Mouse (Mus musculus) bone marrow macrophage, adult 2 months (primary cell): ENCODE results near the gene Cct6b. TPM values are rescaled to one million over a fixed set of nuclear protein-coding genes. Genes with fewer than 3 reads are reported as not detected.
"Not testable (repeated sequence)": the region's sequence is repeated elsewhere in the genome, so short reads cannot be mapped to it uniquely, and the experiment has no call there.

Experiments
- H3K27ac ChIP-seq: 2 replicates; pipeline ENCODE4 v1.5.1; 2012; ENCODE audit warnings: low read depth, low read length; ENCODE audit not compliant: insufficient read depth
- H3K4me1 ChIP-seq: 2 replicates; pipeline ENCODE4 v1.6.1; 2012; ENCODE audit warnings: low read length; ENCODE audit not compliant: control insufficient read depth, insufficient read depth
- H3K4me3 ChIP-seq: 2 replicates; pipeline ENCODE4 v1.5.1; 2012; ENCODE audit warnings: mild to moderate bottlenecking, low read length, moderate library complexity; ENCODE audit not compliant: insufficient read depth
- CTCF ChIP-seq: IDR thresholded peaks from 2 replicates; pipeline ENCODE4 v1.5.1; 2012; ENCODE audit warnings: low read depth, mild to moderate bottlenecking, low read length, moderate library complexity
- POLR2A ChIP-seq: IDR thresholded peaks from 2 replicates; pipeline ENCODE4 v1.6.1; 2012; ENCODE audit warnings: mild to moderate bottlenecking, low read depth, low read length, borderline replicate concordance
- polyA plus RNA-seq: library from polyadenylated mRNA; stranded (reverse); fragments of >200 nt; gene quantifications from 2 replicates; pipeline ENCODE4 v1.2.4, GENCODE M21; 2012; ENCODE audit not compliant: missing spikeins, insufficient read depth, insufficient read length

Cct6b gene
- polyA plus RNA-seq, 1 experiment, result 0.51 TPM

GRCm38 (mm10) chr11:82708934-82709333, 55.2 kb downstream of the Cct6b start:
- TF ChIP-seq POLR2A (no peak), CTCF (no peak)
- Histone ChIP-seq H3K4me1 (no peaks in the 10 kb centered on the region), H3K4me3 (no peak overlapping the region), H3K27ac (no peak overlapping the region)

- H3K4me3 ChIP-seq, result no peak overlapping the region
- H3K27ac ChIP-seq, result no peak overlapping the region
- TF ChIP-seq POLR2A (no peak), CTCF (no peak)
- no peaks in the 10 kb centered on the region for H3K4me1 ChIP-seq
Measured at GRCm38 (mm10) chr11:82705082-82705481, 59.0 kb downstream of the Cct6b start.

DNA sequence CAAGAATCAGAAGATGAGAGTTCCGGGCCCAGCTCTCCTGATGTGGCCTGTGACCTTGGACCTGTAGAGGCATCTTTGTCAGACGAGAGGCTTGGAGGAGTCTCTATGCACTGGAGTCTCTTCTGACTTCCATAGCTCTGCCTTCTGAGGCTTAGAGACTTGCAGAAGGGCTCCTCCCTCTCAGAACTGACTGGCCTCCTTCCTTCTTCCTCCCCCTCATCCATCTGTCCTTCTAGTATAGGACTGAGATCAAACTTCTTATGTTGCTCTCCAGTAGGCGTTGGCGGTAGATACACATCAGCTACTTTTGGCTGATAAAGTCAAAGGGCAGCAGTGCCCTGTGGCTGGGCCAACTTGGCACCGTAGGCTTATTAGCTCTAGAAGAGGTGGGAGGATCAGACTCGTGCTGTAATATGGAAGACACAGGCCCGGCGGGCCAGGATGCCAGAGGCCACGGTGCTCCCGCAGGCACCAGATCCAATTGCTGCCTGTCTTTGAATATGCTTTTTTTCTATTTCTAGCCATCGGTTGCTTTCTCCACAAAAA, 64.2 kb downstream of the Cct6b start:
- no peak overlapping the region for H3K4me3 ChIP-seq
- H3K4me1 ChIP-seq, result no peaks in the 10 kb centered on the region
- TF ChIP-seq CTCF (no peak), POLR2A (no peak)
- no peak overlapping the region for H3K27ac ChIP-seq

DNA sequence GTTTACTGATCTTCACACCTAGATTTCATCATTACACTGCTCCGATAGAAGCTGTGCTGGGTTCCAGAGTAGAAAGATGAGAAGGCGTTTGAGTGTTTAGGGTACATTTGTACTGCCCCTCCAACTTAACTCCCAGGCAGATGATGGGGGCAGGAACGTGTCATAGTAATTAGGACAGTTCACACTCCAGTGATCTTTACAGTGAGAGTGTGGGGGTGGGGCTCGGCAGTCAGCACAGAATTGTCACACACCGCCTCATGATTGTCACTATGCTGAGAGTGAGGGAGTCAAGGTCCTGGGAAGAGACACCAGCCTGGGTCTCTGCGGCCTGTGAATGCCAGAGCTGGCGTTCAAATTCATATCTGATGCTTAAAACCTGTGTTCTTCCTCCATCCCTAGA, 68.2 kb downstream of the Cct6b start:
- H3K27ac ChIP-seq, result no peak overlapping the region

DNA sequence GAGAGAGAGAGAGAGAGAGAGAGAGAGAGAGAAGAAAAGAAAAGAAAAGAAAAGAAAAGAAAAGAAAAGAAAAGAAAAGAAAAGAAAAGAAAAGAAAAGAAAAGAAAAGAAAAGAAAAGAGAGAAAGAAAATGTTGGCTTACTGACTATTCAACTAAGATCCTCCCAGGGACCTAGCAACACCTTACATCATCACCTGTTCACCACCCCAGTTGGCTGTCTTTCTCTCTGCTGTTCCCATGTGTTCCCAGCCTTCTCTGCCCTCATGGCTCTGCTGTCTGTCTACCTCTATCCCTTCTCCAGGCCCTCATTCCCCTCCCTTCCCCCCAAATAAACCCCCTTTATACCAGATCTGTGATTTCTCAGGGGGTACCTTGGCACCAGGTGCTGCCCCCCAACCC, 69.2 kb downstream of the Cct6b start:
- not testable (repeated sequence) for H3K4me3 ChIP-seq, H3K27ac ChIP-seq, H3K4me1 ChIP-seq

More for the DNA sequence above, 68.2 kb downstream of the Cct6b start:
- Histone ChIP-seq H3K4me3 (no peak overlapping the region), H3K4me1 (peaks cover 5% of the 10 kb centered on the region; the same call in 1 of the 2 replicates)
- TF ChIP-seq POLR2A (no peak), CTCF (no peak)

- Histone ChIP-seq H3K4me1 (peaks cover 5% of the 10 kb centered on the region; the same call in 1 of the 2 replicates), H3K27ac (no peak overlapping the region), H3K4me3 (no peak overlapping the region)
- TF ChIP-seq POLR2A (no peak), CTCF (no peak)
Measured at GRCm38 (mm10) chr11:82692668-82693067, 71.5 kb downstream of the Cct6b start.

DNA sequence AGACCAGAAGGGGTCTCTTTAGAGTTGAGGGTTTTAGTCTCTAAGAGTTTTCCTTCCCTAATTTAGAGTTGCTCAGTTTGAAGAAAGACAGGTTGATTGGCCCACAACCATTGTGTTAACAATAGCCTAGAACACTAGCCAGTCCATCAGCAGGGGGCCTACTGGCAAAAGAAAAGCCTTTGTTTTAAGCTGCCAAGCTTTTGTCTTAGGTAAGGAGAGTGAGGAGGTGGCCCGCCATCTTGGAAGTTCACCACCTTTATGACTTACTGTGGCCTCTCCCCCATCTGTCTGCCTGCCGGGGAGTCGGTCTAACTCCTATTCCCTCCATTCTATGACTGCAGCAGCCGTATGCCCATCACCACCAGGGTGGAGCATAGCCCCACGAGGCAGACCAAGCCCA, 73.6 kb downstream of the Cct6b start:
- TF ChIP-seq CTCF (no peak), POLR2A (no peak)
- H3K4me1 ChIP-seq, result peaks cover 5% of the 10 kb centered on the region; the same call in 1 of the 2 replicates
- no peak overlapping the region for H3K4me3 ChIP-seq
- H3K27ac ChIP-seq, result no peak overlapping the region

DNA sequence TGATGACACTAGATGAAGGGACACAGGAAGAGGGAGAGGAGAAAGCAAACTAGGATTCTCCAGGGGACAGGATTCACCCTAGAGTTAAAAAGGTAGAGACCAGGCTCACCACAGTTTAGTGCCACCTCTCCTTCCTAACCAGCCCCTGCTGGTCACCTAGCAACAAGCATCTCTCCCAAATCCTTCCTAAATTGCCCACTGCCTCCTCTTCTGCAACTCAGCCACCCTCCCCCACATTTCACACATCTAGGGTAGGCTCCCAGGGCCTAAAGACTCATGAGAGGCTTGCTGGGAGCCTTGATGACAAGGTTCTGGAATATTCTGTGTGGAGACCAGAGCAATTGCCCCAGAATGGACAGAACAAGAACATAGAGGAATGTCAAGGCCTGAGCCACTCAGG, 76.5 kb downstream of the Cct6b start:
- H3K4me3 ChIP-seq, result no peak overlapping the region
- H3K4me1 ChIP-seq, result no peaks in the 10 kb centered on the region
- TF ChIP-seq CTCF, result no peak
- no peak for TF ChIP-seq POLR2A
- H3K27ac ChIP-seq, result no peak overlapping the region

- H3K27ac ChIP-seq, result no peak overlapping the region
- TF ChIP-seq CTCF, result no peak
- no peak for TF ChIP-seq POLR2A
- H3K4me1 ChIP-seq, result no peaks in the 10 kb centered on the region
- H3K4me3 ChIP-seq, result no peak overlapping the region
Measured at GRCm38 (mm10) chr11:82684676-82685075, 79.4 kb downstream of the Cct6b start.

- Histone ChIP-seq H3K4me3 (no peak overlapping the region), H3K27ac (no peak overlapping the region), H3K4me1 (no peaks in the 10 kb centered on the region)
- TF ChIP-seq CTCF (no peak), POLR2A (no peak)
Measured at GRCm38 (mm10) chr11:82683765-82684505, 80.2 kb downstream of the Cct6b start.

- no peak overlapping the region for H3K4me3 ChIP-seq
- no peaks in the 10 kb centered on the region for H3K4me1 ChIP-seq
- no peak for TF ChIP-seq POLR2A
- no peak for TF ChIP-seq CTCF
- H3K27ac ChIP-seq, result no peak overlapping the region
Measured at GRCm38 (mm10) chr11:82678561-82678960, 85.6 kb downstream of the Cct6b start.

Other genes starting within 250 kb of the Cct6b start
- 20.4 and 23.4 TPM in 2 replicates for gene Zfp830, start within 50 bp of the Cct6b start, polyA plus RNA-seq
- gene Lig3, start 16.8 kb upstream of the Cct6b start, polyA plus RNA-seq, result 6.6 and 9.0 TPM in 2 replicates
- gene Rffl, start 106.9 kb upstream of the Cct6b start, polyA plus RNA-seq, result 11.7 and 12.7 TPM in 2 replicates
- 14.8 and 16.4 TPM in 2 replicates for gene Rad51d, start 126.3 kb upstream of the Cct6b start, polyA plus RNA-seq
- not detected in 2 replicates for gene Fndc8, start 127.8 kb upstream of the Cct6b start, polyA plus RNA-seq
- 3.8 and 10.3 TPM in 2 replicates for gene Nle1, start 144.1 kb upstream of the Cct6b start, polyA plus RNA-seq
- not detected in 2 replicates for gene Unc45b, start 146.2 kb upstream of the Cct6b start, polyA plus RNA-seq
- 97.8 and 116 TPM in 2 replicates for gene Slfn5, start 187.0 kb upstream of the Cct6b start, polyA plus RNA-seq
- gene Slfn9, start 227.5 kb upstream of the Cct6b start, polyA plus RNA-seq, result 19.8 and 21.1 TPM in 2 replicates